25 mouse cellular contexts compared by ENCODE assay signal in the genomic region with DNA sequence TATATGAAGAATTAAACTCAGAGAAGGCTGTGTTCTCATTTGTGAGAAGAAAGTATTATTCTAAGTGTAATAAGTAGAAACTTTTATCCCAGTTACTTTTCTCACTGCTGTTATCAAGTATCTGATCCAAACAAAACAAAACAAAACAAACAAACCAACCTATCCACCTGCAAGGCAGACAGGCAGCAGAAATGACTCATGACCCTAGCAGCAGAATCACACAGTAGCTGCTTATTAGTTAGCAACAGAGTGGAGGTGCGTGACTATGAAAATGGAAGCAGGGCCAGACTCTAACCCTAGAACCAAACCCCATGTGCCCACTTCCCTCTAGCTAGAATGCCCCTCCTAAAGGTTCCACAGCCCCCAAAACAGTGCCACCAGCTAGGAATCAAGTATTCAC. TPM values are rescaled to one million over a fixed set of nuclear protein-coding genes. Genes with fewer than 3 reads are reported as not detected.
DNase-seq lines count a peak whose midpoint lies in the region; ATAC-seq and TF ChIP-seq lines count a peak whose summit lies in the region.
"Had no signal": no experiment of that assay in that cellular context is flagged by ENCODE, and none has a peak within 500 bp of the region (broad histone marks: within the 10 kb centered on the region; RNA-seq: fewer than 3 reads in every experiment).

No protein-coding gene starts in this region.

- peak; percentile 73 for DNase-seq in heart, adult 11 months
- no peak for DNase-seq in heart, embryonic 10.5 days (ENCODE audit: low spot score)
- peak; percentile 57 for DNase-seq in liver, adult 2 months (ENCODE audit: extremely low read depth, low read depth, low spot score)
- no peak for DNase-seq in Patski (ENCODE audit: low read depth, low spot score)
- no peak for DNase-seq in kidney, adult 2 months
- DNase-seq: adrenal gland, adult 2 months; adrenal gland, adult 8-10 months; adrenal gland, postnatal 10 days; adrenal gland, postnatal 14 days; adrenal gland, postnatal 25 days; adrenal gland, postnatal 36 days; B cell, adult 2 months; cerebellum, adult 11 months; cerebellum, adult 11-12 months; cerebellum, adult 18-20 months; cerebellum, adult 2 months had no signal

- no peaks in the 10 kb centered on the region for H3K27me3 ChIP-seq in heart, embryonic 10.5 days (ENCODE audit: insufficient read depth, poor library complexity, severe bottlenecking)
- H3K27me3 ChIP-seq in liver, adult 2 months (ENCODE audit: control insufficient read depth, insufficient read depth, low read length) = no peaks in the 10 kb centered on the region
- H3K27me3 ChIP-seq in liver, embryonic 12.5 days (replicated peaks) = no peaks in the 10 kb centered on the region
- H3K27me3 ChIP-seq in Patski = no peaks in the 10 kb centered on the region
- H3K27me3 ChIP-seq in kidney, adult 2 months (replicated peaks; ENCODE audit: control insufficient read depth, insufficient read depth, low read length) = no peaks in the 10 kb centered on the region
- H3K27me3 ChIP-seq: CH12.LX had no signal

- POLR2A ChIA-PET in Patski (lab: Charles Lee) = no interaction called here

- 89% methylated on average over 1 of the region's 1 CpGs for WGBS in heart, embryonic 10.5 days
- WGBS in liver, adult 2 months = 23% methylated on average over 1 of the region's 1 CpGs
- 83% methylated on average over 1 of the region's 1 CpGs for WGBS in liver, embryonic 12.5 days (ENCODE audit: insufficient replicate concordance)
- 86% methylated on average over 1 of the region's 1 CpGs for WGBS in kidney, adult 2 months

- 0 out of 2 replicates have a peak, but pooled peaks cover 2% of the 10 kb centered on the region for H3K36me3 ChIP-seq in heart, embryonic 10.5 days
- peaks cover 4% of the 10 kb centered on the region for H3K36me3 ChIP-seq in liver, adult 2 months (ENCODE audit: control insufficient read depth, insufficient read depth, low read length)
- 0 out of 2 replicates have a peak, but pooled peaks cover 4% of the 10 kb centered on the region for H3K36me3 ChIP-seq in liver, embryonic 12.5 days
- no peaks in the 10 kb centered on the region for H3K36me3 ChIP-seq in kidney, adult 2 months (ENCODE audit: control insufficient read depth, insufficient read depth, low read length)

- H3K9ac ChIP-seq in liver, adult 2 months (ENCODE audit: low read depth, low read length) = no peak overlapping the region
- H3K9ac ChIP-seq in liver, embryonic 12.5 days = no peak overlapping the region

- in situ Hi-C loops in Patski (cut with MboI; ENCODE audit: low pct_unique_long_range_greater_than_20kb) = no loop called here

- no peak for TF ChIP-seq CTCF in liver, adult 2 months (IDR thresholded peaks at IDR 0.05; ENCODE audit: low read depth, low read length)
- no peak for TF ChIP-seq CTCF in Patski (IDR thresholded peaks at IDR 0.05)
- no peak for TF ChIP-seq CTCF in kidney, adult 2 months (conservative IDR thresholded peaks at IDR 0.05; ENCODE audit: insufficient read depth, insufficient read length, low read depth, low read length)

- H3K4me1 ChIP-seq in heart, embryonic 10.5 days = no peaks in the 10 kb centered on the region
- H3K4me1 ChIP-seq in liver, adult 2 months (ENCODE audit: control insufficient read depth, insufficient read depth, low read length) = no peaks in the 10 kb centered on the region; the same call in 1 of the 2 replicates
- no peaks in the 10 kb centered on the region for H3K4me1 ChIP-seq in liver, embryonic 12.5 days
- H3K4me1 ChIP-seq in kidney, adult 2 months (ENCODE audit: control insufficient read depth, insufficient read depth, low read length) = no peaks in the 10 kb centered on the region

- no peak overlapping the region for H3K4me2 ChIP-seq in liver, embryonic 12.5 days

- no peak overlapping the region for H3K4me3 ChIP-seq in heart, embryonic 10.5 days
- H3K4me3 ChIP-seq in liver, adult 2 months (ENCODE audit: insufficient read depth, low read depth, low read length) = no peak overlapping the region
- no peak overlapping the region for H3K4me3 ChIP-seq in liver, embryonic 12.5 days
- H3K4me3 ChIP-seq in kidney, adult 2 months (ENCODE audit: insufficient read depth, low read depth, low read length) = no peak overlapping the region

- no peaks in the 10 kb centered on the region for H3K9me3 ChIP-seq in heart, embryonic 10.5 days
- no peaks in the 10 kb centered on the region for H3K9me3 ChIP-seq in liver, embryonic 12.5 days (replicated peaks)
- H3K9me3 ChIP-seq: G1E had no signal

- no peak for TF ChIP-seq POLR2A in liver, adult 2 months (IDR thresholded peaks at IDR 0.05; ENCODE audit: extremely low read depth, insufficient read depth, low read length)
- TF ChIP-seq POLR2A in kidney, adult 2 months (IDR thresholded peaks at IDR 0.05; ENCODE audit: low read depth, low read length) = no peak

- H3K27ac ChIP-seq in heart, embryonic 10.5 days = no peak overlapping the region
- H3K27ac ChIP-seq in liver, adult 2 months (replicated peaks; ENCODE audit: insufficient read depth, low read depth, low read length) = no peak overlapping the region
- H3K27ac ChIP-seq in liver, embryonic 12.5 days = no peak overlapping the region
- no peak overlapping the region for H3K27ac ChIP-seq in kidney, adult 2 months (ENCODE audit: insufficient read depth, low read depth, low read length)

- H3K79me2 ChIP-seq in liver, adult 2 months (ENCODE audit: control insufficient read depth, insufficient read depth, low read length) = no peaks in the 10 kb centered on the region; the same call in 1 of the 2 replicates

- ATAC-seq in liver, embryonic 12.5 days = no peak
- peak; percentile 54 for ATAC-seq in Patski
- ATAC-seq: activated CD4-positive, CD25-positive, alpha-beta regulatory T cell, adult 4 months; CD4-positive, CD25-positive, alpha-beta regulatory T cell, adult 4 months had no signal

- CTCF ChIA-PET in Patski (lab: Charles Lee) = interaction anchor here (0.6 to 1.4 kb wide), 2 partner anchors 13 to 14 kb away, joined by 3 to 4 read pairs; no protein-coding TSS in a partner anchor

RNA-seq across cellular contexts. Expression of gene Gm10306, which starts 26.9 kb away (rescaled TPM):
- not detected in 2 replicates for polyA plus RNA-seq in heart, embryonic 10.5 days (2016; fragmentation: Nextera tagmentation; extraction: Ambion mirVana)
- total RNA-seq in liver, adult 2 months (2014; rRNA removed) = not detected in 2 replicates
- polyA plus RNA-seq in liver, adult 2 months (2012; rRNA removed) = not detected in 2 replicates
- polyA plus RNA-seq in liver, embryonic 12.5 days (2016; fragmentation: Nextera tagmentation; extraction: Ambion mirVana) = 0.26 TPM in 1 of 2 replicates, not detected in the other
- 0.14 TPM for polyA plus RNA-seq in Patski (2021)
- not detected in 2 replicates for polyA plus RNA-seq in kidney, adult 2 months (2012; rRNA removed)
- total RNA-seq: adrenal gland, adult 18-20 months; adrenal gland, adult 2 months; adrenal gland, postnatal 10 days; adrenal gland, postnatal 14 days; adrenal gland, postnatal 25 days; adrenal gland, postnatal 36 days; adrenal gland, postnatal 4 days; ES-E14; G1E had no signal
- polyA plus RNA-seq: activated CD4-positive, CD25-positive, alpha-beta regulatory T cell, adult 4 months; adrenal gland, adult 2 months; C2C12; CD4-positive, CD25-positive, alpha-beta regulatory T cell, adult 4 months; cerebellum, adult 2 months; G1E had no signal

RNA-seq across cellular contexts. Expression of gene Caap1, which starts 27.1 kb away (rescaled TPM):
- polyA plus RNA-seq in heart, embryonic 10.5 days (2016; fragmentation: Nextera tagmentation; extraction: Ambion mirVana) = 13.4 and 21.3 TPM in 2 replicates
- total RNA-seq in liver, adult 2 months (2014; rRNA removed) = 5.3 and 5.8 TPM in 2 replicates
- polyA plus RNA-seq in liver, adult 2 months (2012; rRNA removed) = 1.4 and 1.8 TPM in 2 replicates
- 18.2 and 18.8 TPM in 2 replicates for polyA plus RNA-seq in liver, embryonic 12.5 days (2016; fragmentation: Nextera tagmentation; extraction: Ambion mirVana)
- polyA plus RNA-seq in Patski (2021) = 9.7 TPM
- 2.4 and 2.9 TPM in 2 replicates for polyA plus RNA-seq in kidney, adult 2 months (2012; rRNA removed)

Comparison
In these comparisons a context has a peak if more than half of its experiments do, and no peak if none do; other contexts are left out.
1. DNase-seq: peak in heart, adult 11 months (single experiment) and liver, adult 2 months (single experiment); none in heart, embryonic 10.5 days (single experiment), Patski (single experiment) and kidney, adult 2 months (single experiment).